Mouse (Mus musculus): ENCODE measurements around the gene Bmp8b.
"Not testable (repeated sequence)": the region's sequence is repeated elsewhere in the genome, so short reads cannot be mapped to it uniquely, and the experiment has no call there.

Gene Bmp8b

GRCm38 (mm10) chr4:123111275-123111983 is 6.5 kb downstream of the Bmp8b start:
- not testable (repeated sequence) for DNase-seq (ENCODE audit: low spot score in 2 of 2)

GRCm38 (mm10) chr4:123112216-123112764 is 7.3 kb downstream of the Bmp8b start:
- DNase-seq (ENCODE audit: low spot score in 2 of 2): no peak

- DNase-seq (ENCODE audit: low spot score in 2 of 2): not testable (repeated sequence)
Measured at GRCm38 (mm10) chr4:123114651-123115050, 9.7 kb downstream of the Bmp8b start.

GRCm38 (mm10) chr4:123116011-123116410 is 11.0 kb downstream of the Bmp8b start, which contains the start of gene Oxct2b:
Gene Oxct2b, plus strand, starts transcription at chr4:123116266.
- no peak for DNase-seq (ENCODE audit: low spot score in 2 of 2)

GRCm38 (mm10) chr4:123116640-123117039 is 11.7 kb downstream of the Bmp8b start:
- not testable (repeated sequence) for DNase-seq (ENCODE audit: low spot score in 2 of 2)

GRCm38 (mm10) chr4:123121286-123121685 is 16.3 kb downstream of the Bmp8b start:
- no peak for DNase-seq (ENCODE audit: low spot score in 2 of 2)

- DNase-seq (ENCODE audit: low spot score in 2 of 2): no peak
Measured at GRCm38 (mm10) chr4:123126626-123127025, 21.7 kb downstream of the Bmp8b start.

- DNase-seq (ENCODE audit: low spot score in 2 of 2): no peak
Measured at GRCm38 (mm10) chr4:123127051-123127450, 22.1 kb downstream of the Bmp8b start.

GRCm38 (mm10) chr4:123137551-123137950 is 32.6 kb downstream of the Bmp8b start:
- DNase-seq (ENCODE audit: low spot score in 2 of 2): no peak

- DNase-seq (ENCODE audit: low spot score in 2 of 2): peak; percentile 66 to 75
Measured at GRCm38 (mm10) chr4:123139513-123140154, 34.7 kb downstream of the Bmp8b start, which contains the start of gene Ppie. Gene Ppie, minus strand, starts transcription at chr4:123139951.

GRCm38 (mm10) chr4:123147446-123148150 is 42.6 kb downstream of the Bmp8b start:
- DNase-seq (ENCODE audit: low spot score in 2 of 2): no peak

GRCm38 (mm10) chr4:123152003-123152402 is 47.0 kb downstream of the Bmp8b start:
- no peak for DNase-seq (ENCODE audit: low spot score in 2 of 2)

- DNase-seq (ENCODE audit: low spot score in 2 of 2): no peak
Measured at GRCm38 (mm10) chr4:123152976-123153375, 48.0 kb downstream of the Bmp8b start.

GRCm38 (mm10) chr4:123155004-123155403 is 50.0 kb downstream of the Bmp8b start:
- no peak for DNase-seq (ENCODE audit: low spot score in 2 of 2)

- no peak for DNase-seq (ENCODE audit: low spot score in 2 of 2)
Measured at GRCm38 (mm10) chr4:123155427-123155826, 50.5 kb downstream of the Bmp8b start.

GRCm38 (mm10) chr4:123155840-123156239 is 50.9 kb downstream of the Bmp8b start:
- no peak for DNase-seq (ENCODE audit: low spot score in 2 of 2)

- DNase-seq (ENCODE audit: low spot score in 2 of 2): no peak
Measured at GRCm38 (mm10) chr4:123160571-123160970, 55.6 kb downstream of the Bmp8b start.

GRCm38 (mm10) chr4:123161251-123161650 is 56.3 kb downstream of the Bmp8b start:
- DNase-seq (ENCODE audit: low spot score in 2 of 2): not testable (repeated sequence)

GRCm38 (mm10) chr4:123162305-123162917 is 57.4 kb downstream of the Bmp8b start:
- DNase-seq (ENCODE audit: low spot score in 2 of 2): no peak

- no peak for DNase-seq (ENCODE audit: low spot score in 2 of 2)
Measured at GRCm38 (mm10) chr4:123164157-123164556, 59.2 kb downstream of the Bmp8b start.

GRCm38 (mm10) chr4:123171811-123172210 is 66.8 kb downstream of the Bmp8b start:
- no peak for DNase-seq (ENCODE audit: low spot score in 2 of 2)

Measured in urinary bladder, postnatal 36 days (tissue).